In genomic region chr11:106192657-106193370, GRCm38 (mm10) we compare ENCODE assay signal across 8 mouse cellular contexts. TPM values are rescaled to one million over a fixed set of nuclear protein-coding genes. Genes with fewer than 3 reads are reported as not detected.
DNase-seq lines count a peak whose midpoint lies in the region; ATAC-seq lines count a peak whose summit lies in the region.

No protein-coding gene starts in this region.

- H3K4me3 ChIP-seq in heart, embryonic 10.5 days, result peak overlapping the region; percentile 82
- peak overlapping the region; percentile 72 for H3K4me3 ChIP-seq in limb, embryonic 12.5 days (replicated peaks)
- H3K4me3 ChIP-seq in neural tube, embryonic 13.5 days, result peak overlapping the region; percentile 77

- 11% methylated on average over 19 of the region's 19 CpGs for WGBS in heart, embryonic 10.5 days
- 13% methylated on average over 19 of the region's 19 CpGs for WGBS in limb, embryonic 12.5 days
- 12% methylated on average over 19 of the region's 19 CpGs for WGBS in neural tube, embryonic 13.5 days

- H3K36me3 ChIP-seq in heart, embryonic 10.5 days, result peaks cover 15% of the 10 kb centered on the region
- peaks cover 17% of the 10 kb centered on the region for H3K36me3 ChIP-seq in limb, embryonic 12.5 days
- H3K36me3 ChIP-seq in neural tube, embryonic 13.5 days, result peaks cover 20% of the 10 kb centered on the region

- peak overlapping the region; percentile 76 for H3K9ac ChIP-seq in limb, embryonic 12.5 days (replicated peaks)
- H3K9ac ChIP-seq in neural tube, embryonic 13.5 days, result peak overlapping the region; percentile 82

- ATAC-seq in hematopoietic stem cell, adult 5-6 weeks (replicated peaks in 1 of 2; ENCODE audit: insufficient read depth in 1 of 2, low FRiP score in 2 of 2, low TSS enrichment in 1 of 2, low read depth in 1 of 2, poor library complexity in 2 of 2, severe bottlenecking in 2 of 2), result peak; percentile 18 to 33; a peak in 2 of 4 replicates
- peak; percentile 16; the same call in 1 of the 2 replicates for ATAC-seq in limb, embryonic 12.5 days (ENCODE audit: insufficient number of reproducible peaks, insufficient read depth, low FRiP score, low TSS enrichment, low read depth)
- peak; percentile 10 for ATAC-seq in neural tube, embryonic 13.5 days (ENCODE audit: low read depth)

- no peaks in the 10 kb centered on the region for H3K9me3 ChIP-seq in heart, embryonic 10.5 days
- H3K9me3 ChIP-seq in limb, embryonic 12.5 days, result no peaks in the 10 kb centered on the region
- no peaks in the 10 kb centered on the region for H3K9me3 ChIP-seq in neural tube, embryonic 13.5 days

- H3K27me3 ChIP-seq in heart, embryonic 10.5 days (ENCODE audit: insufficient read depth, poor library complexity, severe bottlenecking), result no peaks in the 10 kb centered on the region
- no peaks in the 10 kb centered on the region for H3K27me3 ChIP-seq in limb, embryonic 12.5 days
- no peaks in the 10 kb centered on the region for H3K27me3 ChIP-seq in neural tube, embryonic 13.5 days

- peak overlapping the region; percentile 73 for H3K4me2 ChIP-seq in limb, embryonic 12.5 days
- H3K4me2 ChIP-seq in neural tube, embryonic 13.5 days, result peak overlapping the region; percentile 75

- no peak for DNase-seq in heart, embryonic 10.5 days (ENCODE audit: low spot score)
- no peak for DNase-seq in heart, postnatal 4 days
- DNase-seq in T-cell, adult 2 months (ENCODE audit: low spot score), result peak; percentile 16
- no peak for DNase-seq in Muller cell, postnatal 12 days (ENCODE audit: inconsistent ontology term)
- no peak for DNase-seq in right cerebral cortex, postnatal 4 days

- peak overlapping the region; percentile 88 for H3K27ac ChIP-seq in heart, embryonic 10.5 days
- H3K27ac ChIP-seq in limb, embryonic 12.5 days, result peak overlapping the region; percentile 85
- H3K27ac ChIP-seq in neural tube, embryonic 13.5 days (replicated peaks), result peak overlapping the region; percentile 89

- peaks cover 10% of the 10 kb centered on the region for H3K4me1 ChIP-seq in heart, embryonic 10.5 days
- H3K4me1 ChIP-seq in limb, embryonic 12.5 days (replicated peaks), result peaks cover 11% of the 10 kb centered on the region
- H3K4me1 ChIP-seq in neural tube, embryonic 13.5 days (replicated peaks), result peaks cover 15% of the 10 kb centered on the region

RNA-seq across cellular contexts. Expression of gene Strada, which starts 9.2 kb away (rescaled TPM):
- polyA plus RNA-seq in heart, embryonic 10.5 days (2016; fragmentation: Nextera tagmentation; extraction: Ambion mirVana), result 26.4 and 27.4 TPM in 2 replicates
- total RNA-seq in heart, postnatal 4 days (2021), result 10 to 100 TPM; 12.5 to 13.4 TPM
- total RNA-seq in hematopoietic stem cell, adult 5-6 weeks (2017), result 18.2 and 21.7 TPM in 2 replicates
- polyA plus RNA-seq in limb, embryonic 12.5 days (2016; fragmentation: Nextera tagmentation; extraction: Ambion mirVana), result 31.1 and 33.2 TPM in 2 replicates
- 32.8 and 33.5 TPM in 2 replicates for polyA plus RNA-seq in neural tube, embryonic 13.5 days (2015; fragmentation: Nextera tagmentation; extraction: Ambion mirVana)

RNA-seq across cellular contexts. Expression of gene Ccdc47, which starts 23.3 kb away (rescaled TPM):
- polyA plus RNA-seq in heart, embryonic 10.5 days (2016; fragmentation: Nextera tagmentation; extraction: Ambion mirVana), result 85.0 and 91.2 TPM in 2 replicates
- 10 to 100 TPM; 75.3 to 77.2 TPM for total RNA-seq in heart, postnatal 4 days (2021)
- total RNA-seq in hematopoietic stem cell, adult 5-6 weeks (2017), result 186 and 253 TPM in 2 replicates
- 73.9 and 78.5 TPM in 2 replicates for polyA plus RNA-seq in limb, embryonic 12.5 days (2016; fragmentation: Nextera tagmentation; extraction: Ambion mirVana)
- 96.7 and 111 TPM in 2 replicates for polyA plus RNA-seq in neural tube, embryonic 13.5 days (2015; fragmentation: Nextera tagmentation; extraction: Ambion mirVana)

RNA-seq across cellular contexts. Expression of gene Ddx42, which starts 23.9 kb away (rescaled TPM):
- 63.7 and 70.3 TPM in 2 replicates for polyA plus RNA-seq in heart, embryonic 10.5 days (2016; fragmentation: Nextera tagmentation; extraction: Ambion mirVana)
- total RNA-seq in heart, postnatal 4 days (2021), result 10 to 100 TPM; 42.8 to 44.2 TPM
- total RNA-seq in hematopoietic stem cell, adult 5-6 weeks (2017), result 106 and 108 TPM in 2 replicates
- polyA plus RNA-seq in limb, embryonic 12.5 days (2016; fragmentation: Nextera tagmentation; extraction: Ambion mirVana), result 107 and 111 TPM in 2 replicates
- 87.1 and 89.8 TPM in 2 replicates for polyA plus RNA-seq in neural tube, embryonic 13.5 days (2015; fragmentation: Nextera tagmentation; extraction: Ambion mirVana)

RNA-seq across cellular contexts. Expression of gene Limd2, which starts 32.2 kb away (rescaled TPM):
- polyA plus RNA-seq in heart, embryonic 10.5 days (2016; fragmentation: Nextera tagmentation; extraction: Ambion mirVana), result 172 and 261 TPM in 2 replicates
- 10 to 100 TPM; 21.6 to 21.8 TPM for total RNA-seq in heart, postnatal 4 days (2021)
- total RNA-seq in hematopoietic stem cell, adult 5-6 weeks (2017), result 39.7 and 57.2 TPM in 2 replicates
- 508 and 509 TPM in 2 replicates for polyA plus RNA-seq in limb, embryonic 12.5 days (2016; fragmentation: Nextera tagmentation; extraction: Ambion mirVana)
- polyA plus RNA-seq in neural tube, embryonic 13.5 days (2015; fragmentation: Nextera tagmentation; extraction: Ambion mirVana), result 171 and 187 TPM in 2 replicates

RNA-seq across cellular contexts. Expression of gene Gm10840, which starts 32.2 kb away (rescaled TPM):
- not detected in 2 replicates for polyA plus RNA-seq in heart, embryonic 10.5 days (2016; fragmentation: Nextera tagmentation; extraction: Ambion mirVana)
- not detected for total RNA-seq in heart, postnatal 4 days (2021)
- total RNA-seq in hematopoietic stem cell, adult 5-6 weeks (2017), result 13.6 TPM in 1 of 2 replicates, not detected in the other
- polyA plus RNA-seq in limb, embryonic 12.5 days (2016; fragmentation: Nextera tagmentation; extraction: Ambion mirVana), result not detected in 2 replicates
- polyA plus RNA-seq in neural tube, embryonic 13.5 days (2015; fragmentation: Nextera tagmentation; extraction: Ambion mirVana), result not detected in 2 replicates
